Mouse (Mus musculus): Measurements from ENCODE around the gene Nxf7.
"Not testable (repeated sequence)": the region's sequence is repeated elsewhere in the genome, so short reads cannot be mapped to it uniquely, and the experiment has no call there.

Gene Nxf7

GRCm38 (mm10) chrX:135598677-135599076 is at the start of gene Nxf7:
Gene Nxf7 (minus strand): TSS chrX:135598777.
- in situ Hi-C loops (cut with MboI; ENCODE audit: unreplicated experiment in 2 of 2), result no loop called here

- in situ Hi-C loops (cut with MboI; ENCODE audit: unreplicated experiment in 2 of 2), result no loop called here
Observed at GRCm38 (mm10) chrX:135627605-135628004, 29.0 kb upstream of the Nxf7 start, which contains the start of gene Prame. Gene Prame (minus strand): TSS chrX:135627705.

GRCm38 (mm10) chrX:135601298-135602029 is 2.9 kb upstream of the Nxf7 start:
- in situ Hi-C loops (cut with MboI; ENCODE audit: unreplicated experiment in 2 of 2), result not testable (repeated sequence)

GRCm38 (mm10) chrX:135598096-135598495 is 481 bp downstream of the Nxf7 start:
- in situ Hi-C loops (cut with MboI; ENCODE audit: unreplicated experiment in 2 of 2), result no loop called here

GRCm38 (mm10) chrX:135576412-135576811 is 22.2 kb downstream of the Nxf7 start:
- in situ Hi-C loops (cut with MboI; ENCODE audit: unreplicated experiment in 2 of 2), result loop anchor here (5.0 to 10.0 kb wide), 3 partner anchors 178 to 398 kb away; no protein-coding TSS in a partner anchor

GRCm38 (mm10) chrX:135574958-135575628 is 23.5 kb downstream of the Nxf7 start:
- in situ Hi-C loops (cut with MboI; ENCODE audit: unreplicated experiment in 2 of 2), result loop anchor here (5.0 to 25.0 kb wide), 4 partner anchors 180 to 400 kb away; no protein-coding TSS in a partner anchor

- in situ Hi-C loops (cut with MboI; ENCODE audit: unreplicated experiment in 2 of 2), result loop anchor here (10.0 to 25.0 kb wide), 3 partner anchors 180 to 400 kb away; no protein-coding TSS in a partner anchor
Observed at GRCm38 (mm10) chrX:135574261-135574957, 24.2 kb downstream of the Nxf7 start.

GRCm38 (mm10) chrX:135569467-135569866 is 29.1 kb downstream of the Nxf7 start:
- in situ Hi-C loops (cut with MboI; ENCODE audit: unreplicated experiment in 2 of 2), result loop anchor here in 1 of 2 experiments (25.0 kb wide), 1 partner anchor 193 kb away; no protein-coding TSS in a partner anchor

- in situ Hi-C loops (cut with MboI; ENCODE audit: unreplicated experiment in 2 of 2), result loop anchor here in 1 of 2 experiments (25.0 kb wide), 1 partner anchor 197 kb away; no protein-coding TSS in a partner anchor
Observed at GRCm38 (mm10) chrX:135564934-135565333, 33.6 kb downstream of the Nxf7 start.

- in situ Hi-C loops (cut with MboI; ENCODE audit: unreplicated experiment in 2 of 2), result loop anchor here in 1 of 2 experiments (25.0 kb wide), 1 partner anchor 199 kb away; no protein-coding TSS in a partner anchor
Observed at GRCm38 (mm10) chrX:135562841-135563240, 35.7 kb downstream of the Nxf7 start.

- in situ Hi-C loops (cut with MboI; ENCODE audit: unreplicated experiment in 2 of 2), result loop anchor here in 1 of 2 experiments (25.0 kb wide), 1 partner anchor 201 kb away; no protein-coding TSS in a partner anchor
Observed at GRCm38 (mm10) chrX:135561693-135562092, 36.9 kb downstream of the Nxf7 start.

- in situ Hi-C loops (cut with MboI; ENCODE audit: unreplicated experiment in 2 of 2), result loop anchor here in 1 of 2 experiments (25.0 kb wide), 1 partner anchor 201 kb away; no protein-coding TSS in a partner anchor
Observed at GRCm38 (mm10) chrX:135560933-135561332, 37.6 kb downstream of the Nxf7 start.

GRCm38 (mm10) chrX:135559665-135560064 is 38.9 kb downstream of the Nxf7 start:
- in situ Hi-C loops (cut with MboI; ENCODE audit: unreplicated experiment in 2 of 2), result loop anchor here in 1 of 2 experiments (25.0 kb wide), 1 partner anchor 203 kb away; no protein-coding TSS in a partner anchor

All from v-Abl transformed pro-B cells (cell line).